22 mouse cellular contexts compared by ENCODE assay signal in genomic region chr15:79387081-79387480, GRCm38 (mm10). TPM values are rescaled to one million over a fixed set of nuclear protein-coding genes. Genes with fewer than 3 reads are reported as not detected.
DNase-seq lines count a peak whose midpoint lies in the region; ATAC-seq and TF ChIP-seq lines count a peak whose summit lies in the region.
"Had no signal": no experiment of that assay in that cellular context is flagged by ENCODE, and none has a peak within 500 bp of the region (broad histone marks: within the 10 kb centered on the region; RNA-seq: fewer than 3 reads in every experiment).

No protein-coding gene starts in this region.

- no peak overlapping the region for H3K4me3 ChIP-seq in cerebellum, adult 2 months (replicated peaks; ENCODE audit: insufficient read depth, low read depth, low read length)
- no peak overlapping the region for H3K4me3 ChIP-seq in heart, embryonic 16.5 days (ENCODE audit: low read length)
- H3K4me3 ChIP-seq in limb, embryonic 15.5 days, result no peak overlapping the region
- H3K4me3 ChIP-seq in limb, embryonic 10.5 days, result no peak overlapping the region
- no peak overlapping the region for H3K4me3 ChIP-seq in midbrain, embryonic 14.5 days (replicated peaks; ENCODE audit: low read depth, low read length)
- no peak overlapping the region for H3K4me3 ChIP-seq in midbrain, embryonic 15.5 days
- H3K4me3 ChIP-seq: embryonic facial prominence, embryonic 12.5 days; kidney, embryonic 15.5 days; limb, embryonic 12.5 days; neural tube, embryonic 13.5 days; stomach, embryonic 15.5 days had no signal

- no peak for TF ChIP-seq POLR2A in cerebellum, adult 2 months (IDR thresholded peaks at IDR 0.05; ENCODE audit: borderline replicate concordance, insufficient read depth, low read length)

- H3K27ac ChIP-seq in cerebellum, adult 2 months (ENCODE audit: insufficient read depth, low read length), result peak overlapping the region; percentile 69; the same call in 1 of the 2 replicates
- H3K27ac ChIP-seq in heart, embryonic 16.5 days (ENCODE audit: low read length), result peak overlapping the region; percentile 60
- no peak overlapping the region for H3K27ac ChIP-seq in limb, embryonic 15.5 days
- H3K27ac ChIP-seq in limb, embryonic 10.5 days, result no peak overlapping the region
- H3K27ac ChIP-seq in midbrain, embryonic 14.5 days (replicated peaks; ENCODE audit: low read depth, low read length), result 0 out of 2 replicates have a peak overlapping the region, but pooled peaks have one; percentile 20
- no peak overlapping the region for H3K27ac ChIP-seq in midbrain, embryonic 15.5 days
- H3K27ac ChIP-seq: embryonic facial prominence, embryonic 12.5 days; kidney, embryonic 15.5 days; limb, embryonic 12.5 days; neural tube, embryonic 13.5 days had no signal

- TF ChIP-seq CTCF in cerebellum, adult 2 months (IDR thresholded peaks at IDR 0.05; ENCODE audit: borderline replicate concordance, insufficient read depth, low read depth, low read length), result no peak

- H3K36me3 ChIP-seq in heart, embryonic 16.5 days (ENCODE audit: control insufficient read depth, insufficient read depth), result no peaks in the 10 kb centered on the region
- H3K36me3 ChIP-seq in limb, embryonic 15.5 days, result peaks cover 11% of the 10 kb centered on the region
- H3K36me3 ChIP-seq in limb, embryonic 10.5 days, result peaks cover 17% of the 10 kb centered on the region
- no peaks in the 10 kb centered on the region for H3K36me3 ChIP-seq in midbrain, embryonic 14.5 days (ENCODE audit: control insufficient read depth, insufficient read depth, low read length)
- no peaks in the 10 kb centered on the region for H3K36me3 ChIP-seq in midbrain, embryonic 15.5 days (replicated peaks)
- H3K36me3 ChIP-seq: embryonic facial prominence, embryonic 12.5 days; G1E; kidney, embryonic 15.5 days; stomach, embryonic 15.5 days had no signal

- 24% methylated on average over 6 of the region's 6 CpGs for WGBS in cerebellum, adult 2 months
- WGBS in heart, embryonic 16.5 days, result 40% methylated on average over 6 of the region's 6 CpGs
- 84% methylated on average over 6 of the region's 6 CpGs for WGBS in limb, embryonic 15.5 days
- 80% methylated on average over 6 of the region's 6 CpGs for WGBS in limb, embryonic 10.5 days
- 58% methylated on average over 6 of the region's 6 CpGs for whole genome bisulfite sequencing in midbrain, embryonic 14.5 days
- 71% methylated on average over 6 of the region's 6 CpGs for WGBS in midbrain, embryonic 15.5 days

- ATAC-seq in heart, embryonic 16.5 days (replicated peaks; ENCODE audit: extremely low read depth, insufficient read depth, low FRiP score), result no peak
- no peak for ATAC-seq in limb, embryonic 15.5 days (ENCODE audit: insufficient number of reproducible peaks, low FRiP score, low TSS enrichment, low read depth)
- no peak for ATAC-seq in midbrain, embryonic 14.5 days (ENCODE audit: low FRiP score, low TSS enrichment)
- ATAC-seq in midbrain, embryonic 15.5 days (replicated peaks), result no peak
- ATAC-seq: CD4-positive, CD25-positive, alpha-beta regulatory T cell, adult 4 months; forebrain, embryonic 16.5 days; hindbrain, embryonic 16.5 days had no signal

- DNase-seq in cerebellum, adult 2 months, result no peak
- DNase-seq in cerebellum, postnatal 25 days, result no peak
- DNase-seq in heart, adult 8-10 months (ENCODE audit: low spot score), result no peak
- DNase-seq in limb, embryonic 10.5 days (ENCODE audit: low spot score), result no peak
- no peak for DNase-seq in midbrain, embryonic 14.5 days
- DNase-seq: adrenal gland, adult 2 months; cerebellum, adult 11-12 months; layer of hippocampus, postnatal 36 days; lung, embryonic 14.5 days; thymus, adult 2 months had no signal

- H3K9me3 ChIP-seq in heart, embryonic 16.5 days (replicated peaks; ENCODE audit: control insufficient read depth, low read length), result no peaks in the 10 kb centered on the region
- H3K9me3 ChIP-seq in limb, embryonic 15.5 days, result no peaks in the 10 kb centered on the region
- H3K9me3 ChIP-seq in limb, embryonic 10.5 days (replicated peaks), result no peaks in the 10 kb centered on the region
- no peaks in the 10 kb centered on the region for H3K9me3 ChIP-seq in midbrain, embryonic 14.5 days (ENCODE audit: control insufficient read depth, low read length)
- H3K9me3 ChIP-seq in midbrain, embryonic 15.5 days, result no peaks in the 10 kb centered on the region
- H3K9me3 ChIP-seq: embryonic facial prominence, embryonic 12.5 days; G1E; kidney, embryonic 15.5 days; limb, embryonic 12.5 days; neural tube, embryonic 13.5 days; stomach, embryonic 15.5 days had no signal

- no peaks in the 10 kb centered on the region for H3K27me3 ChIP-seq in cerebellum, adult 2 months (ENCODE audit: control insufficient read depth, insufficient read depth, low read length)
- no peaks in the 10 kb centered on the region for H3K27me3 ChIP-seq in heart, embryonic 16.5 days (ENCODE audit: control insufficient read depth, insufficient read depth, low read length)
- no peaks in the 10 kb centered on the region for H3K27me3 ChIP-seq in limb, embryonic 15.5 days
- no peaks in the 10 kb centered on the region for H3K27me3 ChIP-seq in limb, embryonic 10.5 days (ENCODE audit: low read depth, poor library complexity, severe bottlenecking)
- H3K27me3 ChIP-seq in midbrain, embryonic 14.5 days (ENCODE audit: control insufficient read depth, insufficient read depth, low read length), result no peaks in the 10 kb centered on the region
- no peaks in the 10 kb centered on the region for H3K27me3 ChIP-seq in midbrain, embryonic 15.5 days (replicated peaks)
- H3K27me3 ChIP-seq: embryonic facial prominence, embryonic 12.5 days; kidney, embryonic 15.5 days; limb, embryonic 12.5 days; neural tube, embryonic 13.5 days; stomach, embryonic 15.5 days had no signal

- H3K4me1 ChIP-seq in cerebellum, adult 2 months (ENCODE audit: control insufficient read depth, insufficient read depth, low read length), result peaks cover 22% of the 10 kb centered on the region
- peaks cover 64% of the 10 kb centered on the region for H3K4me1 ChIP-seq in heart, embryonic 16.5 days (ENCODE audit: control insufficient read depth, insufficient read depth, low read length)
- peaks cover 44% of the 10 kb centered on the region for H3K4me1 ChIP-seq in limb, embryonic 15.5 days
- H3K4me1 ChIP-seq in limb, embryonic 10.5 days, result peaks cover 32% of the 10 kb centered on the region
- no peaks in the 10 kb centered on the region for H3K4me1 ChIP-seq in midbrain, embryonic 14.5 days (ENCODE audit: control insufficient read depth, insufficient read depth, low read length)
- H3K4me1 ChIP-seq in midbrain, embryonic 15.5 days, result peaks cover 5% of the 10 kb centered on the region; the same call in 1 of the 2 replicates

- no peak overlapping the region for H3K4me2 ChIP-seq in heart, embryonic 16.5 days (ENCODE audit: low read depth, low read length)
- no peak overlapping the region for H3K4me2 ChIP-seq in limb, embryonic 15.5 days
- H3K4me2 ChIP-seq in midbrain, embryonic 14.5 days (ENCODE audit: low read length), result no peak overlapping the region
- H3K4me2 ChIP-seq in midbrain, embryonic 15.5 days, result no peak overlapping the region
- H3K4me2 ChIP-seq: embryonic facial prominence, embryonic 12.5 days; kidney, embryonic 15.5 days; limb, embryonic 12.5 days; lung, embryonic 14.5 days; neural tube, embryonic 13.5 days; stomach, embryonic 15.5 days had no signal

- H3K9ac ChIP-seq in heart, embryonic 16.5 days (ENCODE audit: low read length), result no peak overlapping the region
- H3K9ac ChIP-seq in limb, embryonic 15.5 days, result 0 out of 2 replicates have a peak overlapping the region, but pooled peaks have one; percentile 4
- H3K9ac ChIP-seq in midbrain, embryonic 14.5 days (replicated peaks; ENCODE audit: low read length), result no peak overlapping the region
- H3K9ac ChIP-seq in midbrain, embryonic 15.5 days, result no peak overlapping the region
- H3K9ac ChIP-seq: embryonic facial prominence, embryonic 12.5 days; kidney, embryonic 15.5 days; limb, embryonic 12.5 days; lung, embryonic 14.5 days; neural tube, embryonic 13.5 days; stomach, embryonic 15.5 days had no signal

RNA-seq across cellular contexts. Expression of gene Tmem184b, which starts 16.3 kb away (rescaled TPM):
- 88.5 and 95.4 TPM in 2 replicates for polyA plus RNA-seq in cerebellum, adult 2 months (2012; rRNA removed)
- polyA plus RNA-seq in heart, embryonic 16.5 days (2015; fragmentation: Nextera tagmentation; extraction: Ambion mirVana), result 71.7 and 75.2 TPM in 2 replicates
- 10 to 100 TPM; 34.6 to 46.1 (median 39.0) TPM for total RNA-seq in heart, adult 8-10 months (2022)
- 87.5 and 99.8 TPM in 2 replicates for polyA plus RNA-seq in limb, embryonic 15.5 days (2015; fragmentation: Nextera tagmentation; extraction: Ambion mirVana)
- 63.5 and 74.8 TPM in 2 replicates for polyA plus RNA-seq in limb, embryonic 10.5 days (2016; fragmentation: Nextera tagmentation; extraction: Ambion mirVana)
- polyA plus RNA-seq in midbrain, embryonic 14.5 days (2014; fragmentation: Nextera tagmentation; extraction: Ambion mirVana), result 32.2 and 36.6 TPM in 2 replicates
- 47.9 and 54.9 TPM in 2 replicates for polyA plus RNA-seq in midbrain, embryonic 15.5 days (2015; fragmentation: Nextera tagmentation; extraction: Ambion mirVana)

RNA-seq across cellular contexts. Expression of gene Maff, which starts 40.7 kb away (rescaled TPM):
- 0.78 and 0.80 TPM in 2 replicates for polyA plus RNA-seq in cerebellum, adult 2 months (2012; rRNA removed)
- 3.9 and 4.1 TPM in 2 replicates for polyA plus RNA-seq in heart, embryonic 16.5 days (2015; fragmentation: Nextera tagmentation; extraction: Ambion mirVana)
- total RNA-seq in heart, adult 8-10 months (2022), result 10 to 100 TPM in 2 of 4 experiments, 1 to 10 TPM in 2; 5.7 to 11.1 (median 9.9) TPM
- polyA plus RNA-seq in limb, embryonic 15.5 days (2015; fragmentation: Nextera tagmentation; extraction: Ambion mirVana), result 4.2 and 4.7 TPM in 2 replicates
- 1.2 and 1.5 TPM in 2 replicates for polyA plus RNA-seq in limb, embryonic 10.5 days (2016; fragmentation: Nextera tagmentation; extraction: Ambion mirVana)
- 1.0 and 1.2 TPM in 2 replicates for polyA plus RNA-seq in midbrain, embryonic 14.5 days (2014; fragmentation: Nextera tagmentation; extraction: Ambion mirVana)
- 0.80 and 1.0 TPM in 2 replicates for polyA plus RNA-seq in midbrain, embryonic 15.5 days (2015; fragmentation: Nextera tagmentation; extraction: Ambion mirVana)

RNA-seq across cellular contexts. Expression of gene Pla2g6, which starts 58.9 kb away (rescaled TPM):
- 26.1 and 27.3 TPM in 2 replicates for polyA plus RNA-seq in cerebellum, adult 2 months (2012; rRNA removed)
- 12.1 and 13.7 TPM in 2 replicates for polyA plus RNA-seq in heart, embryonic 16.5 days (2015; fragmentation: Nextera tagmentation; extraction: Ambion mirVana)
- 10 to 100 TPM; 11.6 to 15.6 (median 13.4) TPM for total RNA-seq in heart, adult 8-10 months (2022)
- polyA plus RNA-seq in limb, embryonic 15.5 days (2015; fragmentation: Nextera tagmentation; extraction: Ambion mirVana), result 12.9 and 14.2 TPM in 2 replicates
- polyA plus RNA-seq in limb, embryonic 10.5 days (2016; fragmentation: Nextera tagmentation; extraction: Ambion mirVana), result 17.0 and 18.2 TPM in 2 replicates
- polyA plus RNA-seq in midbrain, embryonic 14.5 days (2014; fragmentation: Nextera tagmentation; extraction: Ambion mirVana), result 26.0 and 28.2 TPM in 2 replicates
- 29.2 and 37.1 TPM in 2 replicates for polyA plus RNA-seq in midbrain, embryonic 15.5 days (2015; fragmentation: Nextera tagmentation; extraction: Ambion mirVana)

Comparison
In these comparisons a context has a peak if more than half of its experiments do, and no peak if none do; other contexts are left out.
1. H3K27ac ChIP-seq: peak in cerebellum, adult 2 months (single experiment), heart, embryonic 16.5 days (single experiment) and midbrain, embryonic 14.5 days (single experiment); none in limb, embryonic 15.5 days (single experiment), limb, embryonic 10.5 days (single experiment) and midbrain, embryonic 15.5 days (single experiment).